Mouse (Mus musculus) frontal cortex, adult (tissue): ENCODE measurements around the gene Tbc1d15.

Source experiments
- ATAC-seq: cut with Nextera tagmentation; 2 replicates; pipeline ENCODE4 v1.9.2; 2017; ENCODE audit warnings: mild to moderate bottlenecking, moderate library complexity, mixed read lengths; ENCODE audit not compliant: low TSS enrichment

Tbc1d15 gene

DNA sequence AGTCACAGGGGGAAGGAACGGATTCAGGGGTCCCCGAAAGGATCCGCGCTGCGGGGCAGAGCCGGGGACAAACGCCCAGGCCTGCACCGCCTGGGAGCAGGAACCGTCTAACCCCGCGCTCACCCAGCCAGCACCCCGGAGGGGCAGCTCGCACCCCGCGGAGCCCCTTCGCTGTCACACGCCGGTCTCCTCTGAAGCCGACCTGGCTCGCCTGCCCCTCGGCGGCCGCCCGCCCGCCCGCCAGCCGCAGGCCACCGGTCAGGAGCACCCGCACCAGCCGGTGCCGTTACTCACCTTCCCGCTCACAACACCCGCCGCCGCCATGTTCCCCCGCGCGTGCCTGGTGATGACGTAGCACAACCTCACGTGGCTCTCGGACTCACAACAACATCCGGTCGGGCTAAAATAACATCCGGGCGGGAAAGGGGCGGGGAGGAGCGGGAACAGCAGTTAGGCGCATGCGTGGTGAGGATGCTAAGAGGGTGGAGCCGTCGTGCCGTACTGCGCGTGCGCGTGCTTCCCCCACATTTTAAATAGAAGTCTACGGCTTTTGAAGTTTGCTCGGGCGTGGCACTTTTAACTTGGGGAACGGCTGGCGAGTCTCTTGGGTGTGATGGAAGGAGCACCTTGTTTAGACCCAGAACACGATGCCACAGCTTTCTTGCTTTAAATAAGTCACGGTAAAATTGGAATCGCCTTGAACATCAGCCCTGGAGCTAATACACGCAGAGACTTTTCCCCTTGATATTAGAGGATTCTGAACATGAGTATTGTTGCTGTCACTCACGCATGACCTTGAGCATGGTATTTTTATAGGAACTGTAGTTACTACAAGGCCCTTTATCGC lies at the start of gene Tbc1d15:
Gene Tbc1d15 (minus strand): TSS at position 380 of the 847 bp plus-strand sequence.
- peak; percentile 97 for ATAC-seq

DNA sequence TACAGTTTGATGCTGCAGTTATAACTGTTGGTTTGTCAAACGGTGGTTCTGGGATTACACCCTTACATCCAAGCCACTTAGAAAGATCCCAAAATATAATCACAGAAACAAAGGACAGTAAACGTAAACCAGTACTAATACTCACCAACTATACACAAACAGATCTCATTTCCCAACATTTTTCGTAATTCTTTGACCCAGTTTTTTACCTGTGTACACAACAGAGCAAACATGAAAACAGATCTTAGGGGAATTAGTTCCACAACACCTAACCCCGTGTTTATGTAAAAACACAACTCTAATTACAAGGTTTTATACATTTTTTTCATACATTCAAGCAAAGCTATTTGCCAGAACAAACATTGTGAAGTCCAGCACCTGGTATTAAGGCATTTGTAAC lies 47.4 kb upstream of the Tbc1d15 start:
- no peak for ATAC-seq

DNA sequence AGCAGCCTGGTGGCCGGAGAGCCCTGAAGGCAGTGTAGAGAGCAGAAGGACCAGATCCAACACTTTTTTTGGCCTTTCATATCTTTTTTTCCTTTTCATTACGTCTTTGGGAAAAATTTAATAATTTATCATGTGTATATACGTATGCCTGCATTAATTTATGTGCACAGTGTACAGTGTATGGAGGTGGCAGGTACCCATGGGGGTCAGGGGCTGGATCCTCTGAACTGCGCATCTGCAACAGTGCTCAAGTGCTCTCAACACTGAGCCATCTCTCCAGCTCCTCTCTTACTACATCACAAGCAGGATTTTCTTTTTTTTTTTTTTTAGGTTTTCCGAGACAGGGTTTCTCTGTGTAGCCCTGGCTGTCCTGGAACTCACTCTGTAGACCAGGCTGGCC lies 46.3 kb upstream of the Tbc1d15 start:
- ATAC-seq = no peak

DNA sequence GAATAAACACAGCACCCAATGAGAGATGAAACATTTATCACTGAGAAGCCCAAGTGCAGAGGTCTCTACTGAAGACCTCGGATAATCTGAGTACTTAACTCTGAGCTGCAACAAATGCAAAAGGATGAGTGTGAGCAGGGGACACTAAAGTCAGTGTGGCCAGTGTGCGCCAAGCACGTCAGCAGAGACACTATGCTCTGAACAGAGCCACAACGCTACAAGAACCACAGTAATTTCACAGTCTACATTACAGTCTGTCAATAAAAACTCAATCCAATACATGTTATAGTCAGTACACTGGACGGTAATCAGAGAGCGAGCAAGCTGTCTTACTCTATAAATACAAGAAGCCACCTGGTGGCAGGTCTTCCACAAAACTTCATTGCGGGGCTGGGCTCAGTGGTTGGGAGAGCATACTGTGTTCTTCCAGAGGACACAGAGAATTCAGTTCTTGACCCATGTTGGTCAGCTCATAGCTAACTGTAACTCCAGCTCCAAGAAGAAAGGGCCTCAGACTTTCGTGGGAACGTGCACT lies 45.2 kb upstream of the Tbc1d15 start:
- no peak for ATAC-seq

DNA sequence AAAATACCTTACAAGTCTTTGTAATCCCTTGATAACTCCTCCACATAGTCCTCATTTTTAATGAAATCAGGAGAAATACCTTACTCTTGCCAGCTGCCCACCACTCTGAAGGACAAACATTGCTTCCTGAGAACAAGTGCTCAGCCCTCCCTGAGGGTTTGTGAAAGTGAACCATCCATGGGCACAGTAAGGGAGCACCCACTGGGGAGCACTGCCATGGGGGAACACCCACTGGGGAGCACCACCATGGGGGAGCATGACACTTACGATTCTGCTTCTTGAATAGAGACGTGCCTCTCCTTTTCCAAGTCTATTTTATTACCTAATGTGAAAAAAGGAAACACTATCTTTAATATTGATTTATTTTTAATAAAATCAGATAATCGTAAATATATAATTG lies 43.9 kb upstream of the Tbc1d15 start:
- ATAC-seq = no peak

DNA sequence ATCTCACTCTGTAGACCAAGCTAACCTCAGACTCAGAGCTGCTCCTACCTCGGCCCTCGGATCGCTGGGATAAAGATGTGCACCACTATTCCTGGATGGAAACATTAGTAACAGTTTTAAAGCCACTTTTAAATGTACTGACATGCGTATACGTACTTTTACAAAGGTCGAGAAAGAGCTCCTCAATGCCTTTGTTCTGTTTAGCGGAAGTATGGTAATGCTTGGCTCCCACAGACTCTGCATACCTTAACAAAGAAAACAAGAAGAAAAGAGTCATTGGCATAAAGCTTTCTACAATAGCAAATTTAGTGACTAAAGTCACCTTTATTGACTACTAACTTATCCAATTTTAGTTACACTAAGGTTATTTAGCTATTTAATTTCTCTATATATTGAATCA lies 43.4 kb upstream of the Tbc1d15 start:
- no peak for ATAC-seq

DNA sequence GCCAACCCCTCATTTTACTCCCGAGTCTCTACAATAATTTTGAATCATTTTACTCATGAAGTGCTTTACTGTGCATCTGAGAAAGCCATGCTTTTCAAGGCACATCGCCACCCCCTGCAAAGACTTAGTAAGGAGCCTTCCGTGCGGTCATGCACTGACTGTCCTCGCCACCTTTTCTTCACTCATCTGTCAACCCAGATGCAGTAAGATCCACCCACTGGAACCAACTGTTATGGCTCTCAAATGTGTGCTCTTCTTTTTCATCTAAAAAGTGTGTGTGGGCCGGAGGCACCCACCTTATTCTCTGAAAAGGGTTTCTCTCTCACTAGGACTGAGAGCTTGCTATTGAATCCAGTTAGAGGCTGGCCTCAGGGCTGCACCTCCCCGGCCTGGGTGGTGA lies 42.7 kb upstream of the Tbc1d15 start:
- ATAC-seq = peak; percentile 92

DNA sequence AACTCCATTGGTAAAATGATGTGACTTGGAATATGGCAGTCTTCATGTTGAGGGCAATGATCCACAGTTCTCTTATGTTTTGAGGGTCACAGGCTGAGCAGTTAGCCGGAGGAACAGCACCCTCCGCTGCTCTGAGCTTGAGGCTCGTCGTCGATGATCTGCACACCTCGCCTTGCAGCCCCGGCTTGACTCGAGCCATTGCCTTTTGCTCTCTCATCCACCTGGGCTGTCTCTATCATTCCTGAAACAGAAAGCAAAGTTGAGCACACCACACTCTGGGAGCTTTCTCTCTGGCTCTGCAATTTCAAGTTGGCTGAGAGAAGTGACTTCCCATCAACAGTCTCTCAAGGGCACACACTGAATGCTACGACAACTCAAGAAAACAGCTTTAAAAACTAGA lies 39.4 kb upstream of the Tbc1d15 start:
- no peak for ATAC-seq

DNA sequence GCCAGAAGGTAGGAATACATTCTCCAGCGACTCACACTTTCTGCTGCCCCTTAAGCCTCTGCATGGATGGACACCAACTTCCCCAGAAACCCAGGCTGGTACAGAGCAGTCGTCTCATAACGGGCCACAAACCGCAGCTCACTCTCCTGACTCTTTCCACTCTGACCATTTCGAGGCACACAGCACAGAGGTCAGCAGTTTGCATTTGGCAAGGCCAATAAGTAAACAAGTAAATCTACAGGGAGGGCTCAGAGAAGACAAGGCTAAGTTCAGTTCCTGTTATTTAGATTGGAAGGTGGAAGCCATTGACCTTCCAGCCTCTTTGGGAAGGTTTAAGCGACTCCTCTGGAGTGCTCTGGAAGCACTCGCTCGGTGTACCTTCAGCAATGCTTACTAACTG lies 37.6 kb upstream of the Tbc1d15 start:
- ATAC-seq = no peak

DNA sequence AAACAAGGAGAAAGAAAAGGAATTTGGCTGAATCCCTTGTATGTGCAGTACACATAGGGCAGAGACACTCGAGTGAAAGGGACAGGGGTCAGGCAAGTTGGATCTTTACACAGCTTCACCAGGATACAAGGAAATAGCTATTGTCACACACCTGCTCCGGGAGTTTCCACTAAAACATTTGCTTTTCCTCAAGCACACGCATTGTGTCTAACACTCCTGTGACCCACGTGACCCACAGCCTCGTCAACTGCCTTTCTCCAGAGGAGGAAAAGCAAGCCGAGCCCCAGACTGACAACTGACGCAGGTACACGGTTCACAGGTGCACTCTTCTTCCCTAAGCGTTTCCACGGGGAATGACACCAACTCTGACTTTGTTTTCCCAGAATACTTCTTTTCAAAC lies 32.9 kb upstream of the Tbc1d15 start:
- no peak for ATAC-seq

DNA sequence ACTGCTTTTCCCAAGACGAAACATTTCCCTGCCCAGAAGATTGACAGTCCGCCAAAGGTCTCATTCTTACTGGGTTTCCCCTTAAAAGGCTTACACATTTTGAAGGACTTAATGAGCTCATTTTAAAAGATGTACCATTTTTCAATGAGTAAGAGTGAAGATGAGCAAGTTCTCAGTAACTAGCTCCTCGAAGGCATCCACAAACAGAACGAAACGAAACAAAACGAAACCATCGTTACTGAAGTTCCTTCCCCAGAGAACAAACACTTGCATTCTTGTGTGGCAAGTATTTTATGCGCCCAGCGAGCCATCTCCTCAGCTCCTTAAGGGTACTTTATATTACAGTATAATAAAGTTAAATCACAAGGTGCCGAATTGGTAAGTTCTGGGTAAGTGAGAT lies 30.1 kb upstream of the Tbc1d15 start:
- ATAC-seq = no peak

DNA sequence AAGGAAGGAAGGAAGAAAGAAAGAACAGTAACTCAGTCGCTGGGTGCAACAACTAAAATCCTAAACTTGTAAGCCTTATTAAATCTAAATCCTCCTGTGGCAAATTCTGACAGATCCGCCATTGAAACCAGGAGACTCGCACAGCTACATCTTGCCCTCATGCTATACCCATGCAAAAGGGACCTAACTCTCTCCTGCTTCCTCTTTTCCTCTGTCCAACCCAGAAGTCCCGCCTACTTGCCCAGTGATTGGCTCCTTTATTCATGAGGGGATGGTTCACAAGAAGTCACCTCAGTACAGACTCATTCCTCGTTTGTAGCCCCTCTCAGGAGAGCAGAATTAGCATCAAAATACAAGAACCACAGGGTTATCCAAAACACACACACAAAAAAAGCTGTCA lies 20.4 kb upstream of the Tbc1d15 start:
- ATAC-seq = no peak

DNA sequence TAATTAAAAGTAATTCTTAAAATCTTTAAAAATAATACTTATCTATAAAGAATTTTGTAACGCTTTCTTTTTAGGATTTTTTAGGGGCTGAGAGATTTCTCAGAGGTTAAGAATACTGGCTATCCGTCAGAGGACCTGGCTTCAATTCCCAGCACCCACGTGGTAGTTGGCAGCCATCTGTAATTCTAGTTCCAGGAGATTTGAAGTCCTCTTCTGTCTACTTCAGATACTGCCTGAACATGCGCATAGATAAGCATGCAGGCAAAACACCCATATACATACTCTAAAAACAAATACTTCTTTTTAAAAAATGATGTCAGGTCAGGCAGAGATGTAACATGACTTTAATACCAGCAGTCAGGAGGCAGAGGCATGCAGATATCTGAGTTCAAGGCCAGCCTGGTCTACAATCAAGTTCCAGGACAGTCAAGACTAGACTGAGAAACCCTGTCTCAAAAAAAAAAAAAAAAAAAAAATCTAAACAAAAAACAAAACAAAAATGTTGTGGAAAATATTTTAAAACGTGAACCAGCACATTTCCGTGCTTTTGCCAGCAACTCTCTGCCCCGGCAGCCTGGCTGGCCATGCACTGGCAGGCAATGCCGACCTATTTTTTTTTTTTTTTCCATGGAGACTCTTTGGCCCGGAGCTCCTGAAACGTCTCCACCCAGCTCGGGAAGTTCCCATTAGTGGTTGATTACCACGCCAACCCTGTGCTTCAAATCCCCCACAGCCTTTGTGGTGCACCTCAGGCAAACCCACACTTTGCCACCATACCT lies 19.5 kb upstream of the Tbc1d15 start:
- ATAC-seq = no peak

DNA sequence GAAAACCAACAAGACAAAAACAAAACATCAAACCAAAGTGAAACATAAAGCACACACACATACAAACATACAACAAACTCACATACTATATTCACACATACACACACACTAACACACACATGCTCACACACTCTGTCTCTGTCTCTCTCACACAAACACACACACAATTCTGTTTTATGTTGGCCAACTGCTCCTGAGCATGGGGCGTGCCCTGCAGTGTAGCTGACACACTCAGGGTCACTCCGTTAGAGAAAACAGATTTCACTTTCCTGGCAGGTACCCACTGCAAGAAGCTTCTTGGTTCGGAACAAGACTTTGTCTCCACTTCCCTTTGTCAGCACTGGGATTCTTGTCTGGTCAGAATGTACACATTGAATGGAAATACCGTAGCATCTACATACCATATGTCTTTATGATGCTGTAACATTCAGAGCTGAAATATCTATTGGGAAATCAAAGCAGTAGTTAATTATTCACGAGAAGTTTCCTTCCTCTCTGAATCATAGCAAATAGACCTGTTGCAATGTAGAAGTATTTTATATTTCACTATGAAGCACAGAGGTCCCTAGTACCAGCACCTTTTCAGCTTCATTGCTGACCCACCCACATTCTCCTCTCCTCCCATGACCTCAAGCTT lies 11.8 kb upstream of the Tbc1d15 start:
- ATAC-seq = no peak

DNA sequence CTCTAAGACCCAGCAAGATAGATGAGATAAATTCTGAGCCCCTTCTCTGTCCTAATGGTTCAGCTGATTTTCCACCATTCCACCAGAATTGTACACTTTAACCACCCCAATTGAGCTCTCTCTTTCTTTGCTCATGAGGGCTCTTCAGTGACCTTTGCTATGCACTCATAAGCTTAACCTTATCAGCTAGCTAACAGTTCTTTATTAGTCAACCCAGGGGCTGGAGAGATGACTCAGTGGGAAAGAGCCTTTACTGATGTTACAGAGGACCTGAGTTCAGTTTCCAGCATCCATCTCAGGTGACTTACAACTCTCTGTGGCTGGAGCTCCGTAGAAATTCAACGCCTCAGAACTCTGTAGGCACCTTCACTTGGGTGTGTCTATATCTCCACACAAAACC lies 11.0 kb upstream of the Tbc1d15 start:
- ATAC-seq = no peak

DNA sequence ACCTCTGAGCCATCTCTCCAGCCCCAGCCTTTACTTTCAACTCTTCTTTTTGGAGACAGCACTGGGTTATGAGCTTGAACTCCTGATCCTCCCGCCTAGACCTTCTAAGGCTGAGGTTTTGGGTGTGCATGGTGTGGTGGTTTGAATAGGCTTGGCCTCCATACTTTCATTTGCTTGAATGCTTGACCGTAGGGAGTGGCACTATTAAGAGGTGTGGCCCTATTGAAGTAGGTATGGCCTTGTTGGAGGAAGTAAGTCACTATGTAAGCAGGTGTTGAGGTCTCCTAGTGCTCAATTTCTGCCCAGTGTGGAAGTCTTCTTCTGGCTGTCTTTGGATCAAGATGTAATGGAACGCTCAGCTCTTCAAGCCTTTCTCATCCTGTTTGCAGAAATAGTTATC lies 10.2 kb upstream of the Tbc1d15 start:
- no peak for ATAC-seq

DNA sequence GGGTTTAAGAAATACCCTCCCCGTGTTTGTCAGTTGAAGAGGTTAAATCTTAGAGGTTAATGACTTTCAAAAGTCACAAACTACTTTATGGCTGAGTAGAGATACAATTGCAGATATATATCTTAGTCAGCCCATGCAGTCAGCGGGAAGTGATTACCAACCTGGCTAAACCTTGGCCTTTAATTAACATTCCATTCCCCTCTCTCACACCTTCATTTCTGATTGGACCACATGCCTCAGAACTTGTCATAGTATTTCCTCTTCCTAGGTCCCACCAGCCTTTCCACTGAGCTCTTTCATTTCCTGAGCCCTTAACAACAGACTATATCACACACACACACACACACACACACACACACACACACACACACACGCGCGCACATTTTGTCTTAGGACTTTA lies 4.9 kb upstream of the Tbc1d15 start:
- no peak for ATAC-seq

DNA sequence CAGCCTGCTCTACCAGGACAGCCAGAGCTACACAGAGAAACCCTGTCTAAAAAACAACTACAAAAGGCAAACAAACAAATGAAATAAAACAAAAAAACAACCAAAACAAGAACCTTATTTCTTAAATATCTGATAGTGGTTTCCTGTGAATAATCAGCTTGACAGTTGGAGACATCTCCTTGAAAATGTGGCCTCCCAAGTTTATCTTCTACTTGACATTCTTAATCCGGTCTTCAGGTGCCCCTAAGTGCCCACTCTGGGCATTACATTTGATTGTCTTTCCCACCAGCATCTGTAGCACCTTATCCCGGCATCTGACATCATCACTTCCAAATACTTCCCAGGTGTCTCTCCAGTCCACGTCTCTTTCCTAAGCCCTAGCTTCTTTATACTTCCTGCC lies 2.3 kb upstream of the Tbc1d15 start:
- no peak for ATAC-seq

DNA sequence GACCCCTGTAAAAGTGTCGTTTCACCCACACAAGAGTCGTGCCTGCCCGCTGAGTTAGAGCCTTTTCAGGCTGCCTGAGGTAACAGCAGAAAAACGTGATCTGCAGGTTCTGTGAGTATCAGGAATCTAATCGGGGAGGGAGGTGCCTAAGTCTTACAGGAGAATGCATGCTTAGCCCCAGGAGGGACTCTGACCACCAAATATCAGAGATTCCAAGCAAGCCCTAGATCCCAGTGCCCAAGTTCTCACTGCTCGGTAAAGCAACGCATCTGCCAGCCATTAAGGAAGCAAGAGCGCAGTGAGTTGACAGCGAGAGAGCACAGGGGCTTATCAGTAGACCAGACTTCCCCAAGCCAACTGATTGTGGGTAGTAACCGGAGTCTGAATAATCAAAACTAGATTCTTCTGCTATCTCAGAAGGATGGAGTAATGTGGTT lies 1.1 kb upstream of the Tbc1d15 start:
- ATAC-seq = no peak

DNA sequence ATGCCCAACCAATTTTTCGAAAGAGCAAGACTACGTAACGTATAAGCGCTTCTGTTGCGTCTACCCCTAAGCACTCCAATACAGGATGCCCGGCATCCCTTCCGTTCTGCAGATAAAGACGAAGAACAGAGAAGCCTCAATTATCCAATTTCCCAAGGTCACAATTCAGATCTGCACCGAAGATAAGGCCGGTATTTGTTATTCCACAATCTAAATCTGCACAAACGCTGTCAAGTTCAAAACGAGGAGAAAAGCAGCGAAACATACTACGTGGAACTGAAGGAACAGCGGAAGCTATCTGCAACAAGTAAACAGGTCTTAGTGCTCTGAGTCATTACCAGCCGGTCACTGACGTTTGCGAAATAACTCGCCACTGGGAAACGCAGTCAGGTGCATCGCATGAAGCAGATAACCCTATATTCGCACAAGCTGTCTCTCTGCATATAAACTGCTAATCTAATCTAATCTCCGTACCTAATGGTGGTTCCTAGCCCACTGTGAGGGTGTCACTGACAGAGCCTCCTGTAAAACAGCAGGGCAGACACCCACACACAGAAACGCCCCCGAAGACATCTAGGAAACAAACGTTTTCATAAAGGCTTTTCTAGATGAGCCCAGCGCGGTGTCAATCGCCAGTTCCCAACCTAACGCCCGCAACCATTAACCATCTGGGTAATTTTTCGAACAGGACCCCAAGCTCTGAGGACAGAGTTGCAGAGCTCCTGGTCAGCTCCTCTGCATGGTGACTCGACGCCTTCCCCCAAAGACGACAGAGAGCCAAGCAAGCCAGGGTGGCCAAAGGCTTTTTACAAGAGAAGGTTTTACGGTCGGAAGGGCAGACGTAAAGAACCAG lies 806 bp downstream of the Tbc1d15 start:
- ATAC-seq = peak; percentile 28

DNA sequence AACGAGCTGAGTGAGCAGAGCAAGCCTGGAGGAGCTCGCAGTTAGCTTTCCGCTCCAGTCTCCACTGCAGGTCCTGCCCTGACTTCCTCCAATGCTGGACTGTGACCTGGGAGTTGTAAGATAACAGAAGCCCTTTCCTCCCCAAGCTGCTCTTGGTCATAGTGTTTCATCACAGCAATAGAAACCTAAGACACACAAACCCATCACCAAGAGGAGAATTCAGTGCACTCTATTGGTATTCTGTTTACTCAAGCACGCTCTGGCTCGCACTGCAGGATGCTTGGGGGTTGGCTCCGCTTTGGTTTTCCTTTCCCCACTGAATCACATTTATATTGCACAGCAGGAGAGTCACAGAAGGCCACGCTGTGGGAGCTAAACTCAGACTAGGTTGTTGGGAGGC lies 3.2 kb downstream of the Tbc1d15 start:
- ATAC-seq = no peak

DNA sequence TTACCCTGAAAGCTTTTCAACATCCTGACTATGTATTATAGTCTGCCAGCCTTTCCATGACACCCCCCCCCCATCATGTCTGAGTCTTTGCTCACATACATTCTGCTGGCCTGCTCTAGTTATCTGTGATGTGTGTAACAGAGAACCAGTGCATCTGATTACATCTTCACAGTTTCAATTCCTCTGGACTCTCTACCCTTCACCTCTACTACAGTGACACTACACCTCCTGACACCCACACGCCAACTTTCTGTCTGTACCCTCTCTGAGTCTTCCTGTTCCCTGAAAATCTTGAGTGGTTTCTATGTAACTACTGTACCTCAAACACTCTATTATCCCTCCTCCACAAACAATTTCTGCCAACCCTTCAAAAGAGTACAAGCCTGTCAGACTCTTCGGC lies 5.8 kb downstream of the Tbc1d15 start:
- ATAC-seq = no peak
